Mouse (Mus musculus): ENCODE data around the gene Sbf1. TPM values are rescaled to one million over a fixed set of nuclear protein-coding genes. Genes with fewer than 3 reads are reported as not detected.

Sbf1 gene
- polyA plus RNA-seq, 1 experiment from 2014 or later = 46.3 TPM

Small RNA genes lying within 50 kb of the gene (microRNA-seq; reads per million reads assigned to microRNA genes)
- gene Mir6959 = not detected

Other genes starting within 250 kb of the Sbf1 start
- 51.7 and 53.5 TPM in 2 replicates for gene Trabd, start 240.2 kb downstream of the Sbf1 start, polyA plus RNA-seq (2016; fragmentation: Nextera tagmentation; extraction: Ambion mirVana)
- 12.4 and 12.6 TPM in 2 replicates for gene Selenoo, start 226.2 kb downstream of the Sbf1 start, polyA plus RNA-seq (2016; fragmentation: Nextera tagmentation; extraction: Ambion mirVana)
- gene Tubgcp6, start 192.2 kb downstream of the Sbf1 start, polyA plus RNA-seq (2016; fragmentation: Nextera tagmentation; extraction: Ambion mirVana) = 13.7 and 15.8 TPM in 2 replicates
- gene Hdac10, start 186.6 kb downstream of the Sbf1 start, polyA plus RNA-seq (2016; fragmentation: Nextera tagmentation; extraction: Ambion mirVana) = 12.7 and 13.4 TPM in 2 replicates
- gene Mapk12, start 174.6 kb downstream of the Sbf1 start, polyA plus RNA-seq (2016; fragmentation: Nextera tagmentation; extraction: Ambion mirVana) = 19.9 and 20.1 TPM in 2 replicates
- 3.7 and 4.6 TPM in 2 replicates for gene Mapk11, start 165.7 kb downstream of the Sbf1 start, polyA plus RNA-seq (2016; fragmentation: Nextera tagmentation; extraction: Ambion mirVana)
- gene Plxnb2, start 134.5 kb downstream of the Sbf1 start, polyA plus RNA-seq (2016; fragmentation: Nextera tagmentation; extraction: Ambion mirVana) = 124 and 130 TPM in 2 replicates
- gene Dennd6b, start 118.8 kb downstream of the Sbf1 start, polyA plus RNA-seq (2016; fragmentation: Nextera tagmentation; extraction: Ambion mirVana) = 19.9 and 20.2 TPM in 2 replicates
- gene Ppp6r2, start 103.8 kb downstream of the Sbf1 start, polyA plus RNA-seq (2016; fragmentation: Nextera tagmentation; extraction: Ambion mirVana) = 21.0 and 25.9 TPM in 2 replicates
- 0.77 and 1.0 TPM in 2 replicates for gene Adm2, start 7.4 kb upstream of the Sbf1 start, polyA plus RNA-seq (2016; fragmentation: Nextera tagmentation; extraction: Ambion mirVana)
- gene Miox, start 19.1 kb upstream of the Sbf1 start, polyA plus RNA-seq (2016; fragmentation: Nextera tagmentation; extraction: Ambion mirVana) = not detected in 2 replicates
- gene Lmf2, start 40.3 kb upstream of the Sbf1 start, polyA plus RNA-seq (2016; fragmentation: Nextera tagmentation; extraction: Ambion mirVana) = 46.9 and 49.4 TPM in 2 replicates
- gene Ncaph2, start 40.4 kb upstream of the Sbf1 start, polyA plus RNA-seq (2016; fragmentation: Nextera tagmentation; extraction: Ambion mirVana) = 112 and 116 TPM in 2 replicates
- gene Sco2, start 58.5 kb upstream of the Sbf1 start, polyA plus RNA-seq (2016; fragmentation: Nextera tagmentation; extraction: Ambion mirVana) = 5.6 TPM in 2 replicates
- gene Tymp, start 61.7 kb upstream of the Sbf1 start, polyA plus RNA-seq (2016; fragmentation: Nextera tagmentation; extraction: Ambion mirVana) = 1.3 and 1.6 TPM in 2 replicates
- gene Odf3b, start 64.0 kb upstream of the Sbf1 start, polyA plus RNA-seq (2016; fragmentation: Nextera tagmentation; extraction: Ambion mirVana) = 0.27 and 0.44 TPM in 2 replicates
- 0.09 TPM in 1 of 2 replicates, not detected in the other for gene Klhdc7b, start 69.6 kb upstream of the Sbf1 start, polyA plus RNA-seq (2016; fragmentation: Nextera tagmentation; extraction: Ambion mirVana)
- not detected in 2 replicates for gene Syce3, start 95.2 kb upstream of the Sbf1 start, polyA plus RNA-seq (2016; fragmentation: Nextera tagmentation; extraction: Ambion mirVana)
- 138 and 149 TPM in 2 replicates for gene Cpt1b, start 110.6 kb upstream of the Sbf1 start, polyA plus RNA-seq (2016; fragmentation: Nextera tagmentation; extraction: Ambion mirVana)
- 2.9 and 3.4 TPM in 2 replicates for gene C730034F03Rik, start 114.3 kb upstream of the Sbf1 start, polyA plus RNA-seq (2016; fragmentation: Nextera tagmentation; extraction: Ambion mirVana)
- gene Gm44502, start 114.4 kb upstream of the Sbf1 start, polyA plus RNA-seq (2016; fragmentation: Nextera tagmentation; extraction: Ambion mirVana) = 0.59 and 0.68 TPM in 2 replicates
- gene Chkb, start 114.6 kb upstream of the Sbf1 start, polyA plus RNA-seq (2016; fragmentation: Nextera tagmentation; extraction: Ambion mirVana) = 59.6 and 67.0 TPM in 2 replicates
- gene Mapk8ip2, start 138.6 kb upstream of the Sbf1 start, polyA plus RNA-seq (2016; fragmentation: Nextera tagmentation; extraction: Ambion mirVana) = 0.36 and 0.49 TPM in 2 replicates
- 14.9 and 15.0 TPM in 2 replicates for gene Arsa, start 162.1 kb upstream of the Sbf1 start, polyA plus RNA-seq (2016; fragmentation: Nextera tagmentation; extraction: Ambion mirVana)
- gene Shank3, start 184.3 kb upstream of the Sbf1 start, polyA plus RNA-seq (2016; fragmentation: Nextera tagmentation; extraction: Ambion mirVana) = 2.9 and 3.0 TPM in 2 replicates